Mouse (Mus musculus) forebrain, embryonic 16.5 days (tissue): ENCODE data around the gene Psmb7. TPM values are rescaled to one million over a fixed set of nuclear protein-coding genes. Genes with fewer than 3 reads are reported as not detected.

ENCODE experiments used
- ATAC-seq: fragments of 200-750 bp; cut with Nextera tagmentation; 2 replicates; pipeline ENCODE4 v1.8.0; 2017; ENCODE audit warnings: mild to moderate bottlenecking, moderate library complexity
- H3K27ac ChIP-seq: fragments of 300-500 bp; sonication (generic); 2 replicates; pipeline ENCODE4 v1.5.1; 2014; ENCODE audit warnings: low read length, control low read depth
- H3K27me3 ChIP-seq: fragments of 300-500 bp; sonication (generic); replicated peaks from 2 replicates; pipeline ENCODE4 v1.6.1; 2014; ENCODE audit warnings: low read length; ENCODE audit not compliant: control insufficient read depth, insufficient read depth
- H3K36me3 ChIP-seq: fragments of 300-500 bp; sonication (generic); 2 replicates; pipeline ENCODE4 v1.6.1; 2014; ENCODE audit not compliant: control insufficient read depth, insufficient read depth
- H3K4me1 ChIP-seq: fragments of 300-500 bp; sonication (generic); replicated peaks from 2 replicates; pipeline ENCODE4 v1.6.1; 2014; ENCODE audit warnings: low read length; ENCODE audit not compliant: control insufficient read depth, insufficient read depth
- H3K4me2 ChIP-seq: fragments of 300-500 bp; sonication (generic); 2 replicates; pipeline ENCODE4 v1.6.1; 2014; ENCODE audit warnings: mild to moderate bottlenecking, low read length, control low read depth
- H3K4me3 ChIP-seq: fragments of 300-500 bp; sonication (generic); replicated peaks from 2 replicates; pipeline ENCODE4 v1.5.1; 2014; ENCODE audit warnings: mild to moderate bottlenecking, low read length, control low read depth
- H3K9ac ChIP-seq: fragments of 300-500 bp; sonication (generic); replicated peaks from 2 replicates; pipeline ENCODE4 v1.6.1; 2014; ENCODE audit warnings: low read depth, low read length, control low read depth
- H3K9me3 ChIP-seq: fragments of 300-500 bp; sonication (generic); 2 replicates; pipeline ENCODE4 v1.6.1; 2016; ENCODE audit warnings: low read length; ENCODE audit not compliant: control insufficient read depth
- WGBS: fragments of 180-500 bp; shearing (Covaris S2); extraction: QIAGEN DNeasy Blood & Tissue Kit; methylation state at CpG from one replicate; pipeline ENCODE4 v1.1.7; 2014; 5-methylcytosine and 5-hydroxymethylcytosine counted together
- polyA plus RNA-seq: library from polyadenylated mRNA; unstranded; fragments of >200 nt; fragmentation: Nextera tagmentation; extraction: Ambion mirVana; gene quantifications from 2 replicates; pipeline ENCODE4 v1.2.1, GENCODE M21; 2015

Gene Psmb7
- polyA plus RNA-seq, 1 experiment from 2014 or later: 289 TPM

- H3K27ac ChIP-seq: no peak overlapping the region
- no peaks in the 10 kb centered on the region for H3K9me3 ChIP-seq
- peaks cover 29% of the 10 kb centered on the region for H3K4me1 ChIP-seq
- no peak overlapping the region for H3K4me2 ChIP-seq
- H3K36me3 ChIP-seq: peaks cover 3% of the 10 kb centered on the region; the same call in 1 of the 2 replicates
- no peak for ATAC-seq
- H3K9ac ChIP-seq: no peak overlapping the region
- H3K4me3 ChIP-seq: no peak overlapping the region
- no peaks in the 10 kb centered on the region for H3K27me3 ChIP-seq
- WGBS: 63% methylated on average over 6 of the region's 6 CpGs
These were observed 57.2 kb downstream of the Psmb7 start for GRCm38 (mm10) chr2:38586733-38587132.

GRCm38 (mm10) chr2:38585379-38585736, 58.5 kb downstream of the Psmb7 start:
- H3K9ac ChIP-seq: no peak overlapping the region
- no peak overlapping the region for H3K4me3 ChIP-seq
- H3K4me1 ChIP-seq: peaks cover 29% of the 10 kb centered on the region
- peak overlapping the region; percentile 67; the same call in 1 of the 2 replicates for H3K27ac ChIP-seq
- WGBS: 11% methylated on average over 5 of the region's 5 CpGs
- peaks cover 3% of the 10 kb centered on the region; the same call in 1 of the 2 replicates for H3K36me3 ChIP-seq
- no peak overlapping the region for H3K4me2 ChIP-seq
- no peaks in the 10 kb centered on the region for H3K27me3 ChIP-seq
- no peaks in the 10 kb centered on the region for H3K9me3 ChIP-seq
- peak; percentile 21; the same call in 1 of the 2 replicates for ATAC-seq

- Histone ChIP-seq H3K27me3 (no peaks in the 10 kb centered on the region), H3K9ac (0 out of 2 replicates have a peak overlapping the region, but pooled peaks have one; percentile 12), H3K36me3 (peaks cover 3% of the 10 kb centered on the region; the same call in 1 of the 2 replicates), H3K4me2 (0 out of 2 replicates have a peak overlapping the region, but pooled peaks have one; percentile 9), H3K9me3 (no peaks in the 10 kb centered on the region), H3K4me1 (peaks cover 31% of the 10 kb centered on the region), H3K27ac (peak overlapping the region; percentile 67), H3K4me3 (no peak overlapping the region)
- 7% methylated on average over 13 of the region's 13 CpGs for WGBS
- peak; percentile 68 for ATAC-seq
These were observed 59.1 kb downstream of the Psmb7 start for GRCm38 (mm10) chr2:38584514-38585378.

GRCm38 (mm10) chr2:38583982-38584381, 59.9 kb downstream of the Psmb7 start:
- H3K27ac ChIP-seq: peak overlapping the region; percentile 34; the same call in 1 of the 2 replicates
- no peak overlapping the region for H3K4me2 ChIP-seq
- H3K36me3 ChIP-seq: no peaks in the 10 kb centered on the region
- no peaks in the 10 kb centered on the region for H3K9me3 ChIP-seq
- ATAC-seq: no peak
- no peak overlapping the region for H3K4me3 ChIP-seq
- no peaks in the 10 kb centered on the region for H3K27me3 ChIP-seq
- H3K4me1 ChIP-seq: peaks cover 39% of the 10 kb centered on the region
- no peak overlapping the region for H3K9ac ChIP-seq
- WGBS: 28% methylated on average over 2 of the region's 2 CpGs

- H3K4me1 ChIP-seq: peaks cover 24% of the 10 kb centered on the region
- H3K27me3 ChIP-seq: no peaks in the 10 kb centered on the region
- H3K9ac ChIP-seq: no peak overlapping the region; the same call in 1 of the 2 replicates
- H3K4me3 ChIP-seq: no peak overlapping the region
- no peak overlapping the region for H3K4me2 ChIP-seq
- no peaks in the 10 kb centered on the region for H3K36me3 ChIP-seq
- H3K27ac ChIP-seq: peak overlapping the region; percentile 89
- WGBS: 47% methylated on average over 1 of the region's 1 CpGs
- ATAC-seq: peak; percentile 34
- H3K9me3 ChIP-seq: no peaks in the 10 kb centered on the region
These were observed 64.4 kb downstream of the Psmb7 start for GRCm38 (mm10) chr2:38579528-38579927.

- Histone ChIP-seq H3K9ac (no peak overlapping the region; the same call in 1 of the 2 replicates), H3K4me3 (no peak overlapping the region), H3K4me1 (peaks cover 18% of the 10 kb centered on the region), H3K27ac (peak overlapping the region; percentile 89), H3K36me3 (no peaks in the 10 kb centered on the region), H3K4me2 (no peak overlapping the region), H3K9me3 (no peaks in the 10 kb centered on the region), H3K27me3 (no peaks in the 10 kb centered on the region)
- ATAC-seq: peak; percentile 75
- whole genome bisulfite sequencing: 62% methylated on average over 13 of the region's 13 CpGs
These were observed 65.0 kb downstream of the Psmb7 start for GRCm38 (mm10) chr2:38578602-38579521.

GRCm38 (mm10) chr2:38574697-38575096, 69.2 kb downstream of the Psmb7 start:
- H3K4me3 ChIP-seq: no peak overlapping the region
- no peaks in the 10 kb centered on the region for H3K9me3 ChIP-seq
- H3K4me1 ChIP-seq: peaks cover 24% of the 10 kb centered on the region
- H3K27me3 ChIP-seq: no peaks in the 10 kb centered on the region
- no peak for ATAC-seq
- H3K36me3 ChIP-seq: no peaks in the 10 kb centered on the region
- no peak overlapping the region for H3K4me2 ChIP-seq
- no peak overlapping the region for H3K9ac ChIP-seq
- WGBS: 90% methylated on average over 2 of the region's 2 CpGs
- no peak overlapping the region for H3K27ac ChIP-seq

GRCm38 (mm10) chr2:38571971-38572601, 71.8 kb downstream of the Psmb7 start:
- H3K4me1 ChIP-seq: peaks cover 12% of the 10 kb centered on the region
- H3K4me2 ChIP-seq: no peak overlapping the region
- no peaks in the 10 kb centered on the region for H3K27me3 ChIP-seq
- peak; percentile 75 for ATAC-seq
- H3K4me3 ChIP-seq: no peak overlapping the region
- WGBS: 54% methylated on average over 23 of the region's 23 CpGs
- H3K27ac ChIP-seq: peak overlapping the region; percentile 78
- H3K36me3 ChIP-seq: no peaks in the 10 kb centered on the region
- H3K9ac ChIP-seq: no peak overlapping the region
- no peaks in the 10 kb centered on the region for H3K9me3 ChIP-seq
